Mouse (Mus musculus) embryo, embryonic 11 days (tissue): Measurements from ENCODE around the gene D2hgdh.

Experiments used
- DNase-seq: peaks from one replicate; pipeline ENCODE4 v3.0.0-alpha.2; 2015

The D2hgdh gene

DNA sequence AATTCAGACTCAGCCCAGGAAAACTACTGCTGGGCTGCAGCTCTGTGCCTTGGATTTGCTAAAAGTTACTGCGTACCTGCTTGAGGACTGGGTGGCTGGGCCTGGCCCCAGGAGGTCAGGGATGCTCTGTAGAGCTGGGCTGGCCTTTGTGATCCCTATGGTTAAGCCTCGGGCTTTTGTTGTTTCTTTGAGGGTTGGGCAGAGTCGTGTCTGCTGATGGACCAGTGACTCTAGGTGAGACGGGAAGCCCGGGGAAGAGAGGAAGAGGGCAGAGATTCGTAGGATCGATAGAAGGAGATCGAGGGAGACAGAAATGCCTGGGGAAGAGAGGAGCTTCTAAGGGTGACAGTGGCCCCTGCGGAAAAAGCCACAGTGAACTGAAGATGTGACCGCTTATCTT is at the start of gene D2hgdh:
Gene D2hgdh (plus strand): TSS at position 301 of the 400 bp plus-strand sequence.
- DNase-seq = peak; percentile 26

DNA sequence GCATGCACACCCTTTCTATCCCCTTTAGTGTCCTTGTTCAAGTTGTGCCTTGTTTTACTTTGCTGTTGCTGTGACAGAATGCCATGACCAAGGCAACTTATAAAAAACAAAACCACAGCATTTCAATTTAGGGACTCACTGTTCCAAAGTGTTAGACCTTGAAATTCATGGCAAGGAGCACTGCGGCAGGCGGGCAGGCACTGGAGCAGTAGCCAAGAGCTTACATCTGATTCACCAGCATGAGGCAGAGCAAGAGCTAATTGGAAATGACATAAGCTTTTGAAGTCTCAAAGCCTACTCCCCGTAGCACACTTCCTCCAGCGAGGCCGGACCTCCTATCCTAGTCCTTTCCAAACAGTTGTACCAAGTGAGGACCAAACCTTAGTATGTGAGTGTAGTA is 48.0 kb upstream of the D2hgdh start:
- no peak for DNase-seq

DNA sequence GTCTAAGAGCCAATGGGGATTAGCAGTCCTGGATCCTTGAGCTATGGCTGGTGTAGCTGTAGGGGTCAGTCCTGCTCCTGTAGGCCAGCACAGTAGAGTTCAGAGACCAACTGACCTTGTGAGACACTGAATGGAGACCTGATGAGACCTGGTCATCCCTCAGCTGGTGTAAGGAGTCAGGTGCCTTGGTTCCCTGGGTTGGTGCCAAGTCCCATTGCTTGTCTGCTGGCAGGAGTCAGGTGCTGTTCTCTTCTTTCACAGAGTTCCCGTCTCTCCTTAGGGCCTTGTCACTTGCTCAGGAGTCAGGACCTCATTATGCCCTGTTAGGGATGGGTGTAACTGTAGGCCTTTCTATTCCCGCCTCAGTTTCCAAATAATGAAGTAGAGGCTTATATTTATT is 37.8 kb upstream of the D2hgdh start:
- no peak for DNase-seq

DNA sequence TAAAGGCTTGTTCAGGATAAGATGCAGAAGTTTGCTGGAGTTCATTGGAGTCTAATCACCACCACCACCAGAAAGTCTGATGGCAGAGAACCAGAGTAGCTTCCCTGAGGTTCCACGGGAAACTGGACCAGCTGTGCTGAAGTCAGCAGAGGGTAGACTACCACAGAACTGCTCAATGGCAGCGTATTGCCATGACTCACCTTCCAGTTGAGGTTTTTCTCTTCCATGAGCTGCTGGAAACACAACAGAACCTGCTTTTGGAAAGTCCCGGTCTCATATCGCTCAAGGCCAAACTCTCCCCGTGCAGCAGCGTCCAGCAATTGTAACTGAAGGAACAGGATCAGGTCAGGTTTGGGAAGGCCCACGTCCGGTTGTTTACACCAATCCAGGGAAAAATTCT is 30.2 kb upstream of the D2hgdh start:
- no peak for DNase-seq

DNA sequence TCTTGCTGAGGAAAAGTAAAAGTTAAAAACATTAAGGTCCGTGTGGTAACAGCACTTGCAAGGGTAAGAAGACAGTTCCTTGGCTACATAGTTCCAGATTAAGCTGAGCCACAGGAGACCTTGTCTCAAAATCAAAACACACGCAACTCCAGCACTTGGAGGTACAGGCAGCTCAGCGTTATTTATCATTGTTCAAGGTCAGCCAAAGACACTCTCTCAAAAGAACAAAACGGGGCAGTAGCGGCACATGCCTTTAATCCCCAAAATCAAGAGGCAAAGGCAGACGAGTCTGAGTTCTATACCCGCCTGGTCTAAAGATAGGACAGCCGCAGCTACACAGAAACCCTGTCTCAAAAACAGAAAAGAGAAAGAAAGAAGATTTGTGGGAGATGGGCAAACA is 28.8 kb upstream of the D2hgdh start:
- DNase-seq = no peak

DNA sequence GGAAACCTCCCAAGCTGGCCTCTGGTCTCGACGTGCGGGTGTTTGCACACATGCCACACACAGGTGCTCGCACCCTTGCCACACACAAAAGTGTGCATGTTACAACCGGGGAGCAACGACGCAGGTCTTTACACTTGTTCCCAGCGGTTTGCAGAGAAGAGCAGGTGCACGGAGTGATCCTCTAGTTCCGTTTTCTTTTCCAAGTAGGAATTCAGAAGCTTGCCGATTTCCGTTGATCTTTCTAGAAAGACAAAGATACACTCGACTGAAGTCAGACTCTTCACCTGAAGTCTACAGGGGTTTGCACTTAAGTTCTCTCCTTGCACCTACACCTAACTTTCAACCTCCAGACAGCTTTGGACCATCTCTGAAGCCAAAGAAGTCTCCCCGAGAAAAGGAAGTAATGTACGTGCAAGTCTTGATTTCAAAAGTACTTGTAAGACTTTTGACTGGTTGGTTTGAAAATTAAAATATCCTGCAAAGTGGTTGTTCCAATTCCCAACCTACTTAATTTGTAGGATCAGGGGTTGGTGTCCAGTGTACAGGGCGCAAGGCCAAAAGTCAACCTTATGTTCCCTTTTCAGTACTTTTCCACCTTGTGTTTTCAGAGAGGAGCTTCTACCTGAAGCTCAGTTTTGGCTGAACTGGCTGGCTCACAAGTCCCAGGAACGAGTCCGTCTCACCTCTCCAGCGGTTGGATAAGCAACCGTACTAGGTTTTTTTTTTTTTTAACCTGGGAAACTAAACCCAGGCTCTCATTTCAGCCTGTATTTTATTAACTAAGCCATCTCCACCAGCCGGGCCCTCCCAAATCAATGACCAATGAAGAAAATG is 23.8 kb upstream of the D2hgdh start:
- DNase-seq = no peak

DNA sequence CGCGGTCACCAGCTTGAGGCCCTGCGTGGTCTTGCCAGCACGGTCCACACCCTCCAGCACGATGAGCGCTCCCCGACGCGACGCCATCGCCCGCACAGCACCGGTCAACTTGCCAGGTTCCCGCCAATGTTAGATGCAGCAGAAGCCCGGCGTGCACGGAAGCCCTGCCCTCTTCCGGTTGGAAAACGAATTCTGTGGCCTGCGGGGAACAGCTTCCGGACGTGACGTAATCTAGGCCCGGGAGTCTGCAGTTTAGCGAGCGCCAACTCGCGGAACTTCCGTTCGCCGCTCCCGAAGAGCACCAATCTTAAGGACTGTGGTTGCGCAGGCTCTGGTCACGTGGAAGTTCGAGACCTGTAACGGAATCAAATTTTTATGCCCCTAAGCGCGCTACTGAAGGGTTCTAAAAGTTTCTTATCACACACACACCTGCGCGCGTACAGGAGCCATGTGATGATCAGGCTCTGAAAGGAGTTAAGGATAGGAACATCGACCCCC is 22.9 kb upstream of the D2hgdh start, which contains the start of gene Dtymk:
Gene Dtymk (minus strand): TSS at position 194 of the 498 bp plus-strand sequence.
- peak; percentile 98 for DNase-seq

DNA sequence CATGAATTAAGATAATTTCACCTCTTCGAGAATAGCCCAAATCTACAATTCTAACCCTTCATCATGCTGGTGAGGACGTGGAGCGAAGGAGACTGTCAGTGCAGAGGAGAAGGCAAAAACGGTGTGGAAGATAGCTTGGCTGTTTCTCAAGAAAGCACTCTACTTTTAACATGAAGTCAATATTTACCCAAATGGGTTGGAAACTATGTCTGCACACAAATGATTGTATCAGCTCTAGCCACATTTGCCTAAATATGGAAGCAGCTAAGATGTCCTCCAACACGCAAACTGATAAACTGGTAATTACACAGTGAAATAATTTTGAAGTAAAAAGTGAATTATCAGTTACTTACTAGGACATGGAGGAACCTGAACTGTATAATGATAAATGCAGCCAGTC is 21.9 kb upstream of the D2hgdh start:
- DNase-seq = no peak

DNA sequence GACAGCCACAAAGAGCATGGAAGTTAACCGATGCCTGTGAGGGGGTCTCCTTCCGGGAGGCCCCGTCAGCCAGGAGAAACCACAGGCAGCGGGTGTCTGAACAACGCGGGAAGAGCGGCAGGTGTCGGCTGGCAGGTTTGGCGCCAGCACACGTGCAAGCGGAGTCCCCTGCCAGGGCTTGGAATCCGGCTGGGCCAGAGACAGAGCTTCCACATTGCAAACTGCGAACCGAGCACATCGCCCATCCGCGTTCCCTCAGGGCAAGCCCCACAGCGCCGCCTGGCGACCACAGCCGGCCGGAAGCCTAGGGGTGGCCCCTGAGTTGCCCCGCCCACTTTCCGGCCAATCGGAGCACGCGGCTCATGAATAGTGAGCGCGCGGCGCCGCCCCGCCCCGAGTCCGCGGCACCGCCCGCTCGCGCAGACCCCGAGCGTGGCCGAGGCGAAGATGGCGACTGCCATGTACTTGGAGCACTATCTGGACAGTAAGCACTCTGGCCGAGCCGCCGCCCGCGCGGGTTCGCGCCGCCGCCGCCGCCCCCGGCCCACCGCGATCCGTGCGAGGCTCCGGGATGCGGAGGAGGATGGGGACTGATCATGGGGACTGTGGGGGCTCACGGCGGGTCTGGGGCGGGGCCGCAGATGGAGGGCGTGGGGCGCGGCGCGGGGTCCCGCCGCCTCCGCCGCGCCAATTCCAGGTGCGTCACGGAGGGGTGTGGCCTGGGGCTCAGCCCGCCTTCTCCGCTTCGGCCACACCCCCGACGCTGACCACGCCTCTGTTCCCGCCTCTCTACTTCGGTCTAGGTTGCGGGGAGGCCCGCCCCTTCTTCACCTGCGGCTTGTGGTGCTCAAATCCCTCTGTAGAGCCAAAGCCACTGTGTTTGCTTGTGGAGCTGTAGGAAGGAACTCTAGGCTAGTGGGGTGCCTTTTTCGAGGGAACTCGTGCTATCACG is 20.9 kb upstream of the D2hgdh start, which contains the start of gene Ing5:
Gene Ing5 (plus strand): TSS at position 410 of the 952 bp plus-strand sequence.
- DNase-seq = peak; percentile 98

DNA sequence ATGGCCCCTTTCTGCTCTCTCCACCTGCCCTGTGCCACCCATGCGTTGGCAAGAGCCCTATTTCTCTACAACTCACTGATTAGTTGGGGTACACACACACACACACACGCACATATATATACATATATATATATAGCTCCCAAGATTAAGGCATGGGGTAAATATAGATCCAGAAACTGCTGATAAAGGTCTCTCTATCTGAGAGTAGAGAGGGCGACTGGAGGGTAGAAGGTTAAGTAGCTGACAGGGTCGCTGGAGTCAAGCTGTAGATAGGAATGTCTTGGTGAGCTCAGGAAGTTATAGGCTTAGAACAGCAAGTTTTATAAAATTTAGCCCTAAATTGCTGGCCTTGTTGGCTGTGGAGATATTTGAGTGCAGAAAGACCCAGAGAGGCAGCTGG is 19.9 kb upstream of the D2hgdh start:
- no peak for DNase-seq

DNA sequence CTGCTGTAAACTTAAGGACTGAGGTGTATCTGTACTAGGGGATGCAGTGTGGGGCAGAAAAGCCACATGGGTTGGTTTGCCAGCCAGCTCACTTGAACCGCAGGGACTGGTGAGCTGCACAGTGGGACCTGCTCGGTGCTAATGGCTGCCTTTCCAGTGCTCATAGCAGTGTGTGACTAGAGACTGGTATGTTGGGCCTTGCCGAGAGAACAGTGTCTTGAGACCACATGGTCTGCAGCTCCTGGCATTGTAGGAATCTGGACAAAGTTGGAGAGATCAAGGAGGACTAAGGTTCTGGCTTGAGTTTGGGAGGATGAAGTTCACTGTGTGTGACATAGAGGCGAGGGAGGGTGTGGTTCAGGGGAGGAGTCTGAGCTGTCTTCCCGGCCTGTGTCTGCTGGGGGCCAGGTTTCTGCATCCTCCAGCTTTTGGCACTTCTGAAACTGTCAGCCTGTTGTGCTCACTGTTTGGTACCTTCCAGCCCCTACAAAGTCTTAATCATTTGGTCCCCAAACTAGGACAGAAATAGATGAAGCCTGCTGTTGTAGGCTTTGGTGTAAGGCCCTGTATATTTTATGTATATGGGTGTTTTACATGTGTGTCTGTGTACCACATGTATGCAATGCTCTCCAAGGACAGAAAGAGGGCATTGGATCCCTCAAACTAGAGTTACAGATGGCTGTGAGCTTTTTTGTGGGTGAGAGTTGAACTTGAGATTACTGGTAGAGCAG is 19.3 kb upstream of the D2hgdh start:
- DNase-seq = no peak

DNA sequence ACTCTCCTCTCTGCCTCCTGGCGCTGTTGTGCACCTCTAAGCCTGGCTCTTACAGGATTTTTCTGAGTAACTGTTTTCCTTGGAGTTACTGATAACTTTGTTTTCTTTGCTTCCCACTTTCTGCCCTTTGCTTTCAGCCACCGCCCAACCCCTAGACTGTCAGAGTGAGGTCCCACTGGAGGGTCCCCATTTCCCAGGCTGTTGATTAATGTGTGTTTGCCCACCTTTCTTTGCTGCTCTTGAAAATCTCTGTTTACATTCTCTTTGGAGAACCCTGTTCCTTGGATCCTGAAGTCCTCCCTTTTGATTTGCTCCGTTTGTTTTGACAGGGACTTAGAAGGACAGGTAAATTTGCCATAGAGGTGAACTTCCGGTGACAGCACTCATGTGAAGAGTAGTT is 15.8 kb upstream of the D2hgdh start:
- no peak for DNase-seq

DNA sequence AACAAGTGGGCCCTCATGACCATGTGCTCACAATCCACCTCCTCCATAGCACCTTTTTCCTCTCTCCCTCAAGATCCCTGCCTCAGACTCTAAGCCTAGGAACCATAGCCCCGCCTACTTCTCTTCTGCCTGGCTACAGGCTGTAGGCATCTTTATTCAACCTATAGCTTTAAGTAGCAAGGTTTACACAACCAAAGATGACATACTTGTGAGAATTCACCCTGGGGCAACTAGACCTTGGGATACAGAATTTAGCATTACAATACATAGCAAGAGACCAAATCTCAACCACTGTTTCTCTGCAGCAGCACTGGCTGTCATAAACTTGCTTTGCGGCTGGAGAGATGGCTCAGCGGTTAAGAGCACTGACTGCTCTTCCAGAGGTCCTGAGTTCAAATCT is 14.7 kb upstream of the D2hgdh start:
- no peak for DNase-seq

DNA sequence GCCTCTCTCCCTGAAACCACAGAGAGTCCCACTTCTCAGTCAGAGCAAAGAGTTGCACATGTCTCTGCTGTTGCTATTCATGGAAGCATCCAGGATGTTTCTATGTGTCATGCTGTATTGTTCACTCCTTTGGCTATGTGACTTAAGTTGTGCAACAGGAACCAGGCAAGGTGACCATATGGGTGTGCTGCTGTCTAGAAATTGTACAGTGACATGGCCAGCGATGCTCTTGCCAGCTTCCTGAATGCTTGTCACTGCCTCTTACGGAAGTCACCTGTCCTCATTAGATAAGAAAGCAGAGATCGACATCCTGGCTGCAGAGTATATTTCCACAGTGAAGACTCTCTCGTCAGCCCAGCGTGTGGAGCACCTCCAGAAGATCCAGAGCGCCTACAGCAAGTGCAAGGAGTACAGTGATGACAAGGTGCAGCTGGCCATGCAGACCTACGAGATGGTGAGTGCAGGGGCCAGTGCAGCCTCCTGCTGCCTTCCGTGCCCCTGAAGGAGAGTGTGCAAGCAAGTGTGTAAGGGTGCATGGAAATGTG is 13.1 kb upstream of the D2hgdh start:
- DNase-seq = no peak

DNA sequence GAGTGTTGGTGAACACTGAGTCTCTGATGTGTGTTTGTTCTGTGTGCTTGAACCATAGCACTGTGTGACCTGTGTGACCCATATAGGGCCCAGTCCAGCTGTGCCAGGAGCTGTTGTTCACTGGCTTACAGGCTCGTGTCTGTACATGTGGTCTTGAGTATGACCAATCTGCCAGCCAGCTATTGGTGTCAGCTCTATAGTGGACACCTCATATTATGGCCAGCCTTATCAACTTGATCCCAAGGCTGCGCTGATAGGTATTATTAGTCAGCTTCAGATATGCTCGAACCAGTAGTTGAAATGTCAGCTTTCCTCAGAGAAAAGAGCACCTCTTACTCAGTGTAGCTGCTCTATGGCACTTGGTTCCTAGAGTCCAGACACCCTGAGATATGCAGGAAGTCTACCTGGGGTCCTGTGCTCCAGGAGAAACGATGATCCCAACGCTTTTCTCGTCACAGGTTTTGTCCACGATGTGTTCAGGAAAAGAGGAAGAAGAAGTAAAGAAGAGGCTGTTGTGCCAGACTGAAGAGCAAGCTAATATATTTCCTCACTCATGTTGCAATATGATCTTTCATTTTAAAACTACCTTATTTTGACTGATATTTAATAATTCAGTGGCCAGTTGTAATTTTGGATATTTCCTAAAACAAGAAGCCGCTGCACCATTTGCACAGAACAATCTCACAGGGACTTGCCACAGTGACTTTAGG is 6.7 kb upstream of the D2hgdh start:
- DNase-seq = no peak

DNA sequence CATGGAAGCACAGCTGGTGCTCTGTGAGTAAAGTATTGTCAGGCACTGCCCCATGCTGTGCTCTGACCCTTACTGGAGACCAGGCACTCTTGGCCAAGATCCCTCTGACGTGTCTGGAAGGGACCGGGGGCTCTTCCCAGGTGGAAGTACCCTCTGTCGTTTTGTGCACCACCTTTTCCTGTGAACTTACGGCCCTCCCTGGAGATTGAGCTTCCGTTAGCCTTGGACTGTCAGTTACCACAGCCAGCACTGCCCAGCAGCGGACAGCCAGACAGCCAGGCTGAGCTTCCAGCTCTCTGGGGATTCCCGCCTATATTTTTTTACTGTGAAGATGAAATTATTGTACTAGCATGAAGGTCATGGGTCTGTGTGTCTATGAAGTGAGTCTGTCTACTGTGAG is 6.0 kb upstream of the D2hgdh start:
- DNase-seq = no peak

DNA sequence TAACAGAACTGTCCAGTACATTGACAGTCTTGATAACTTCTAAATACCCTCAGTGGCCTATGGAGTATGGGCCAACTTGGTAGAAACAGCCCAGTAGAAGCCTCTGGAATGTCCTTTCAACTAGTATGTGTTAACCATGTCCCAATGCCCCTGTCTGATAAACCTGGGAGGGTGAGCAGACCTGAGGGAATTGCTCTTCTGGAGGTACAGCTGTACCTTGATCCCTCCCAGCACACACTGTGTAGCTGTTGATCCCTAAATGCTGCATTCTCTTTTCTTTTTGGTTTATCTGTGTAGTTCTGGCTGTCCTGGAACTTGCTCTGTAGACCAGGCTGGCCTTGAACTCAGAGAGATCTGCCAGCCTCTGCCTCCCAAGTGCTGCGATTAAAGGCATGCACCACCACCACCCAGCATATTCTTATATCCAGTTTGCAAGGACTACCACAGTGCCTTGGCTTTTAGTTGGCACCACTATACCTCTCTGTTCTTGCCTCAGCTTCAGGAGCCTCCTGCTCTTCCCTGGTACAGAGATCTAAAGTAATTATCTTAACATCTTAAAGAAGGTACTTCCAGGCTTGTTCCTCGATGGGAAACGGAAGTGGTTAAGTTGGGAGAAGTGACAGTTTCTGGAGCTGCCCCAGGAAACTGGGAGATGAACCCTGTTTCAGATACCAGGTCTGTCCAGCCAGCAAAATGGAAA is 763 bp upstream of the D2hgdh start:
- no peak for DNase-seq

DNA sequence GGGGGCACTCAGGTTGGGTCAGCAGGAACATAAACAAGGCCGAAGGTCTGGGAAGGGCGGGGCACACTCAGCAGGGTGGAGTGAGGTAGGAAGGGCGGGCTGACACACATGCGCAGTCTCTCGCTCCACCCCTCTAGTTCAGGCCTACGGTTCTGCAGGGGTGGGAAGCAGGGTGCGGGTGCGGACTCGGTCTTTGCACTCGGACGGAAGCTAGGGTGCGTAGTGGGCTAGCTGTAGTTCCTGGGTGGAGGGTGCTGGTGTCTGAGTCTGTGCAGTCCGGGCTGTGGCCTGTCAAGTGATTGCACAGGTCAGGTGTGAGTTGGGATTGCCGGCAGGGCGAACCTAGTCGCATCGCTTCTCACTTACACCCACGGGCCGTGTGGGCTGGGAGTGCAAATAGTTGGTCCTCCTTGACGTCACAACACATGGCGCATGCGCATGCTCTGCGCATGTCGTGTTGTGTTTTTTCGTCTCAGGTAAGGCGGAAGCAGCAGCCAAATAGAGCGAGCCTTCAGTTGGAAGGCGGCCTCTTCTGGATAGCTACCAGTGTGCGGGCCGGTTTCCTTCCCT is 481 bp downstream of the D2hgdh start:
- peak; percentile 95 for DNase-seq

DNA sequence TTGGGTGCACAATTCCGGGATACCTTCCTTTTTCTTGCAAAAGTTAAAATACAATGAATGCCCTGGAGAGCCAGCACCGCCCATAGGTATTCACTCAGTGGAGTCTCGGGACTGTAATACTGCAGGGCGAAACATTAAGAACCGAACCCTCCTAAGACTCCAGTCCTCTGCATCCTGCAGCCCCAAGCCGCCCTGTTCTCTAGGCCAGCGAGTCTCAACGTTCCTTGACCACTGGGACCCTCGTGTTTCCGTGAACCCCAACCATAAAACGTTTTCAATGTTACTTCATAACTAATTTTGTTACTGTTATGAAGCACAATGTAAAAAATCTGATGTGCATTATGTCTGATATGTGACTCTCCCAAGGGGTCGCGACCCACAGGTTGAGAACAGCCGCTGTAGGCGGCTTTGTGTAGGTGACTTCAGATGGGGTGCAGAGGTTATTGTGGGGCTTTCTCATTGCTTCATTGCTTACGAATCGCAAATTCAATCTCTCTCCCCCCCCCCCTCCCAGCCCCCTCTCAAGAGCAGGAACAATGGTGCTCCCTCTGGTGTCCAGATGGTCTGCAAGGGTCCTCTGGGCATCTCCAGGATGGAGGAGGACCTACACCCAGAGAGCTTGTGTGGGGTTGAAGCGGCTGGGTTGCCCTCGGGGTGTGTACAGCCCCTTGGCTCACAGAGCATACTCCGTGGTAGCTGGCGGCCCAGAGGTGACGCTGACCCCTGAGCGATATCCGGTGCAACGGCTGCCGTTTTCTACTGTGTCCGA is 1.2 kb downstream of the D2hgdh start:
- DNase-seq = peak; percentile 17

DNA sequence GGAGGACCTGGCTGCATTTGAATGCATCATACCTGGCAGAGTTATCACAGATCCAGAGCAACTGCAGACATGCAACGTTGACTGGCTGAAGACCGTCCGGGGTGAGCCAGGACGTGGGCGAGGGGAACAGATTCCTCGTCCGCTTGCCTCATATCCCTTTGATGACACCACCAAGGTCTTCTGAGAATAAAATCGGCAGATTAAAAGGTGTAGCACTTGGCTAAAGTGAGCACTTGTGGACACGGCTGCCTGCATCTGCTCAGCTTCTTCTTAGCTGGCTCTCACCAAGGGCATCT is 1.8 kb downstream of the D2hgdh start:
- DNase-seq = no peak
